Mouse (Mus musculus) kidney, postnatal 36 days (tissue): ENCODE data around the gene Zfp973.
A peak's percentile ranks its signal among the peaks of the same experiment; 100 is the strongest.
"Not testable (repeated sequence)": the region's sequence is repeated elsewhere in the genome, so short reads cannot be mapped to it uniquely, and the experiment has no call there.

ENCODE experiments used
- DNase-seq, 2 experiments: peaks; one replicate each; pipeline ENCODE4 v3.0.0; 2021 to 2022; ENCODE audit warnings: mixed read lengths in 2 of 2

The Zfp973 gene

DNA sequence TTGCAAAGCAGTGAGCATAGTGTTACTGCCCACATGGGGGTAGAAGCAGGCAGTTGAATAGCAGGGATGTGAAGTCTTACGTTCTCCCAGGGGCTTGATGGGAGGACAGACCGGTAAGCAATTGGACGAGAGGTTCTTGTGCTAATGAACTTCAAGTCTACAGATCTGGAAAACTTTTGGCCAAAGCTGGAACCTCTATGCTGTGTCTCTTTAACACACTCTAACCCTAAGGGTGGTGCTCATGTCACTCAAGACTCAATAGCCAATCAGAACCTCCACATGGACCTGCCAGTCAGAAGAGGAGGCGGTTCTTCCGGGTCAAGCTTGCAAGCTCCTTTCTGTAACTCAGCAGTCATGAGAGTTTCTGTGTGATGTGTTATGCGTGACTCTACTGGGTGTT, at the start of gene Zfp973:
Gene Zfp973 (plus strand): TSS at position 301 of the 400 bp plus-strand sequence.
- DNase-seq, result not testable (repeated sequence)

DNA sequence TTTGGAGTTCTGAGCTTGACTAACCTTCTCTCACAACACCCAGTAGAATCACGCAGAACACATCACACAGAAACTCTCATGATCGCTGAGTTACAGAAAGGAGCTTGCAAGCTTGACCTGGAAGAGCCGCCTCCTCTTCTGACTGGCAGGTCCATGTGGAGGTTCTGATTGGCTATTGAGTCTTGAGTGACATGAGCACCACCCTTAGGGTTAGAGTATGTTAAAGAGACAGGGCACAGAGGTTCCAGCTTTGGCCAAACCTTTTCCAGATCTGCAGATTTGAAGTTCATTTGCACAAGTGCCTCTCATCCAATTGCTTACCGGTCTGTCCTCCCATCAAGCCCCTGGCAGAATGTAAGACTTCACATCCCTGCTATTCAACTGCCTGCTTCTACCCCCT, 34.1 kb upstream of the Zfp973 start, which contains the start of gene Gm14308:
Gene Gm14308 (minus strand): TSS at position 101 of the 400 bp plus-strand sequence.
- DNase-seq, result not testable (repeated sequence)

DNA sequence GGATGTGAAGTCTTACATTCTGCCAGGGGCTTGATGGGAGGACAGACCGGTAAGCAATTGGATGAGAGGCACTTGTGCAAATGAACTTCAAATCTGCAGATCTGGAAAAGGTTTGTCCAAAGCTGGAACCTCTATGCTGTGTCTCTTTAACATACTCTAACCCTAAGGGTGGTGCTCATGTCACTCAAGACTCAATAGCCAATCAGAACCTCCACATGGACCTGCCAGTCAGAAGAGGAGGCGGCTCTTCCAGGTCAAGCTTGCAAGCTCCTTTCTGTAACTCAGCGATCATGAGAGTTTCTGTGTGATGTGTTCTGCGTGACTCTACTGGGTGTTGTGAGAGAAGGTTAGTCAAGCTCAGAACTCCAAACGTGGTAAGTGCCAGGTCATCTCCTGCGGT, 37.7 kb downstream of the Zfp973 start, which contains the start of gene Gm14305:
Gene Gm14305 (plus strand): TSS at position 278 of the 400 bp plus-strand sequence.
- DNase-seq, result peak; percentile 17 to 25
